Mouse (Mus musculus) lung, embryonic 16.5 days (tissue): ENCODE results near the gene Ikzf4. TPM values are rescaled to one million over a fixed set of nuclear protein-coding genes. Genes with fewer than 3 reads are reported as not detected.

Experiments
- ATAC-seq: fragments of 200-750 bp; cut with Nextera tagmentation; 2 replicates; pipeline ENCODE4 v1.8.0; 2017; ENCODE audit warnings: low read depth, mild to moderate bottlenecking, moderate library complexity
- H3K27ac ChIP-seq: fragments of 300-500 bp; sonication (generic); 2 replicates; pipeline ENCODE4 v1.5.1; 2014; ENCODE audit warnings: mild to moderate bottlenecking, control low read depth, low read length
- H3K27me3 ChIP-seq: fragments of 300-500 bp; sonication (generic); 2 replicates; pipeline ENCODE4 v1.6.1; 2014; ENCODE audit warnings: low read depth, low read length, mixed read lengths; ENCODE audit not compliant: control insufficient read depth, insufficient read depth
- H3K36me3 ChIP-seq: fragments of 300-500 bp; sonication (generic); 2 replicates; pipeline ENCODE4 v1.6.1; 2014; ENCODE audit warnings: low read length; ENCODE audit not compliant: control insufficient read depth, insufficient read depth
- H3K4me1 ChIP-seq: fragments of 300-500 bp; sonication (generic); replicated peaks from 2 replicates; pipeline ENCODE4 v1.6.1; 2014; ENCODE audit warnings: low read length, mixed read lengths; ENCODE audit not compliant: control insufficient read depth, insufficient read depth
- H3K4me2 ChIP-seq: fragments of 300-500 bp; sonication (generic); 2 replicates; pipeline ENCODE4 v1.6.1; 2014; ENCODE audit warnings: low read depth, low read length, control low read depth
- H3K4me3 ChIP-seq: fragments of 300-500 bp; sonication (generic); 2 replicates; pipeline ENCODE4 v1.5.1; 2014; ENCODE audit warnings: mild to moderate bottlenecking, low read length, control low read depth
- H3K9ac ChIP-seq: fragments of 300-500 bp; sonication (generic); 2 replicates; pipeline ENCODE4 v1.6.1; 2014; ENCODE audit warnings: low read length, control low read depth
- H3K9me3 ChIP-seq: fragments of 300-500 bp; sonication (generic); 2 replicates; pipeline ENCODE4 v1.6.1; 2016; ENCODE audit warnings: low read length; ENCODE audit not compliant: control insufficient read depth
- WGBS: fragments of 180-500 bp; shearing (Covaris S2); extraction: QIAGEN DNeasy Blood & Tissue Kit; methylation state at CpG from one replicate; pipeline ENCODE4 v1.1.7; 2014; 5-methylcytosine and 5-hydroxymethylcytosine counted together
- polyA plus RNA-seq: library from polyadenylated mRNA; unstranded; fragments of >200 nt; fragmentation: Nextera tagmentation; extraction: Ambion mirVana; gene quantifications from 2 replicates; pipeline ENCODE4 v1.2.1, GENCODE M21; 2015

The Ikzf4 gene
- polyA plus RNA-seq, 1 experiment from 2014 or later: 1.6 TPM

DNA sequence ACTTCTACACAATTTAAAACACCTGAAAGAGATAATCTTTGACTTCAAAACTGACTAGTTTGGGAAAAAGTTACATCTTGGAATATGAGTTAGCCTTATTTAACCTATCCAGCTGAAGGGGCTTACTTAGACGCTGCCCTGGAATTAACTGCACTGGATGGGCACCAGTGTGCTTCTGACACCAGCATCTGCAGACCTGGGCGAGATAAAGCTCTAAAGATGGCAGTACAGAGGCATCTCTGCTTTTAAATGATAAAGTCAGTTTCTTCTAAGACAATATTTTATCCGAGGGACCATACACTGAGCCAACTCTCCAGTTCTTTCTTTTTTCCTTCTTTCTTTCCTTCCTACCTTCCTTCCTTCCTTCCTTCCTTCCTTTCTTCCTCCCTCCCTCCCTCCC lies 19.0 kb upstream of the Ikzf4 start:
- ATAC-seq: no peak
- Histone ChIP-seq H3K4me2 (no peak overlapping the region), H3K27ac (no peak overlapping the region), H3K9ac (no peak overlapping the region), H3K36me3 (no peaks in the 10 kb centered on the region), H3K27me3 (no peaks in the 10 kb centered on the region), H3K9me3 (no peaks in the 10 kb centered on the region), H3K4me3 (no peak overlapping the region), H3K4me1 (no peaks in the 10 kb centered on the region)
- 68% methylated on average over 3 of the region's 3 CpGs for WGBS

DNA sequence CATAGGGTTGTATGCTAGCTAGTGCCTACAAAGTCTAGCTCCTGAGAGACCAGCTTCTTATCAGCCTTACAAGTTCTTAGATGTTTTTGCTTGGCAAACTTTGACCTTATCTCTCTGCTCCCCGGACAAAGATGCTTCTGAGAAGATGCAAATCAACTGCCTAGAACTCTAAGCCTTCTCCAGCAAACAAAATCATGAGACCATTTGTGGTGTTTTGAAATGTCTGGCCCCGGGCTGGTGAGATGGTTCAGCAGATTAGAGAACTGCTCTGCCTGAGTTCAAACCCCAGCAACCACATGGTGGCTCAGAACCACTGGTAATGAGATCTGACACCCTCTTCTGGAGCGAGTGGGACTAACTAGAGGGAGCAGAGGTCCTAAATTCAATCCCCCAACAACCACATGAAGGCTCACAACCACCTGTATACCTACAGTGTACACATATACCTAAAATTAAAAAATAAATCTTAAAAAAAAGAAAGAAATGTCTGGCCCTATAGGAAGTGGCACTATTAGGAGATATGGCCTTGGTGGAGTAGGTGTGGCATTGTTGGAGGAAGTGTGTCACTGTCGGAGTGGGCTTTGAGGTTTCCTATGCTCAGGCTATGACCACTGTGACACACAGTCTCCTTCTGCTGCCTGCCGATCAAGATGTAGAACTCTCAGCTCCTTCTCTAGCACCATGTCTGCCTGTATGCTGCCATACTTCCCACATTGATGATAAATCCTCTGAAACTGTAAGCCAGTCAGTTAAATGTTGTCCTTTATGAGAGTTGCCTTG lies 17.8 kb upstream of the Ikzf4 start:
- Histone ChIP-seq H3K9ac (no peak overlapping the region), H3K4me2 (no peak overlapping the region), H3K4me1 (peaks cover 4% of the 10 kb centered on the region; the same call in 1 of the 2 replicates), H3K27me3 (no peaks in the 10 kb centered on the region), H3K4me3 (no peak overlapping the region), H3K9me3 (no peaks in the 10 kb centered on the region), H3K27ac (no peak overlapping the region), H3K36me3 (no peaks in the 10 kb centered on the region)
- 52% methylated on average over 5 of the region's 5 CpGs for WGBS
- no peak for ATAC-seq

DNA sequence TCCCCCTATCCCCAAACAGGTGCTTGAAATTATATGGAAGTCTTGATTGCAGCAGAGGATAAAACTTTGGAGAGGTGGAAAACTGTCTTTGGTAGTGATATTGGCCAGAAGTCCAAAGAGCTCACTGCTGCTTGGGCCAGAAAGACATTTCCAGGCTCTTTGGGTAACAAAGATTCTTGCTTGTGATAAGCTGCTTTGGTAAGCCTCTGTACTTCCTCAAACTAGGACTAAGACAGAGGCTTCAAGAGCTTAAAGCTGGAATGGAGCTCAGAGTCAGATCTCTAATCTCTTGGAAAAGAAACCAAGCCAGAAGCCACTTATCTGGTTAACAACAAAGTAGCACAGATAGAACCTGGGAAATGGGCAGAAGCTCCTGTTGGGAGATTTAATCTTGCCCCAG lies 16.7 kb upstream of the Ikzf4 start:
- H3K27ac ChIP-seq: no peak overlapping the region
- H3K9me3 ChIP-seq: no peaks in the 10 kb centered on the region
- no peaks in the 10 kb centered on the region for H3K27me3 ChIP-seq
- H3K4me3 ChIP-seq: no peak overlapping the region
- H3K4me2 ChIP-seq: no peak overlapping the region
- ATAC-seq: no peak
- H3K4me1 ChIP-seq: peaks cover 4% of the 10 kb centered on the region; the same call in 1 of the 2 replicates
- no peaks in the 10 kb centered on the region for H3K36me3 ChIP-seq
- H3K9ac ChIP-seq: no peak overlapping the region

GRCm38 (mm10) chr10:128659490-128659889 lies 13.7 kb upstream of the Ikzf4 start:
- H3K9me3 ChIP-seq: no peaks in the 10 kb centered on the region
- 36% methylated on average over 9 of the region's 9 CpGs for WGBS
- no peak overlapping the region for H3K4me3 ChIP-seq
- H3K27ac ChIP-seq: no peak overlapping the region
- no peaks in the 10 kb centered on the region for H3K36me3 ChIP-seq
- H3K9ac ChIP-seq: no peak overlapping the region
- H3K27me3 ChIP-seq: no peaks in the 10 kb centered on the region
- no peak for ATAC-seq
- no peak overlapping the region for H3K4me2 ChIP-seq
- peaks cover 6% of the 10 kb centered on the region; the same call in 1 of the 2 replicates for H3K4me1 ChIP-seq

DNA sequence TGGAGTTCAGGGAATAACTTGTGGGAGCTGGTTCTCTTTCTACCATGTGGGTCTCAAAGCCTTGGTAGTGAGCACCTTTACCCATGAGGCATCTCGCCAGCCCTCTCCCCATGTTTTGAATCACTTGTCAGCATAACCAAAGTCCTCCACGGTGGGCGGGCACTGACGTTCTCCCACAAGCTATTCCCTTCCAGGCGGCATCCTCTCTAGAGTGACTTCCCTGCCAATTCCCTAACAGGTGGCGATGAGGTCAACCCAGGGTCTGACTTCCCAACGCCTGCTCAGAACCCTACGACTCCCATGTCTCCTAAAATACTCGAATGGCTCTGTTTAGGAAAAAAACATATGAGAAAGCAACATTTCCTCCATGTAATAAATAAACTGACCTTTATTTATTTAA lies 12.1 kb upstream of the Ikzf4 start:
- no peaks in the 10 kb centered on the region for H3K36me3 ChIP-seq
- no peak overlapping the region for H3K9ac ChIP-seq
- no peak overlapping the region for H3K27ac ChIP-seq
- peaks cover 6% of the 10 kb centered on the region; the same call in 1 of the 2 replicates for H3K4me1 ChIP-seq
- WGBS: 49% methylated on average over 9 of the region's 9 CpGs
- H3K4me2 ChIP-seq: no peak overlapping the region
- H3K4me3 ChIP-seq: no peak overlapping the region
- no peaks in the 10 kb centered on the region for H3K27me3 ChIP-seq
- no peak for ATAC-seq
- no peaks in the 10 kb centered on the region for H3K9me3 ChIP-seq

- H3K27me3 ChIP-seq: no peaks in the 10 kb centered on the region
- no peaks in the 10 kb centered on the region for H3K9me3 ChIP-seq
- no peak overlapping the region for H3K4me3 ChIP-seq
- H3K4me2 ChIP-seq: no peak overlapping the region
- peaks cover 6% of the 10 kb centered on the region; the same call in 1 of the 2 replicates for H3K4me1 ChIP-seq
- no peak overlapping the region for H3K27ac ChIP-seq
- 74% methylated on average over 1 of the region's 1 CpGs for WGBS
- H3K9ac ChIP-seq: no peak overlapping the region
- ATAC-seq: no peak
- H3K36me3 ChIP-seq: no peaks in the 10 kb centered on the region
These were observed 10.9 kb upstream of the Ikzf4 start for GRCm38 (mm10) chr10:128656731-128657130.

DNA sequence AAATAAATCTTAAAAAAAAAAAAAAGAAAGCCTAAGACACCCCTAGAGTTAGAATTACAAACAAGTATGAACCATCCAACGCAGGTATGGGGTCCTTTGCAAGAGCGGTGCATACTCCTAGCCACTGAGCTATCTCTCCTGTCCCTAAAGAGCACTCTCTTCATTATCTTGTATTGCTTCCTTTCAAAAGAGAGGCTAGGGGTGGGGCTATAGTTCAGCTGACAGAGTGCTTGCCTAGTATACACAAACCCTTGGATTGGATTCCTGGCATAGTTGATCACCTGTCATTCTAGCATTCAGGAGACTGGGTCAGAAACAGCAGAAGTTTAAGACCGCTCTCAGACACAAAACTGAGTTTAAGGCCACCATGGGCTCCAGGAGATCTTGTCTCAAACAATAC lies 9.5 kb upstream of the Ikzf4 start:
- H3K9me3 ChIP-seq: no peaks in the 10 kb centered on the region
- no peaks in the 10 kb centered on the region for H3K36me3 ChIP-seq
- no peak overlapping the region for H3K4me3 ChIP-seq
- ATAC-seq: 0 out of 2 replicates have a peak, but pooled peaks have one; percentile 28
- peaks cover 6% of the 10 kb centered on the region; the same call in 1 of the 2 replicates for H3K4me1 ChIP-seq
- H3K4me2 ChIP-seq: no peak overlapping the region
- 45% methylated on average over 3 of the region's 3 CpGs for WGBS
- H3K9ac ChIP-seq: no peak overlapping the region
- H3K27ac ChIP-seq: peak overlapping the region; percentile 43; the same call in 1 of the 2 replicates
- no peaks in the 10 kb centered on the region for H3K27me3 ChIP-seq

GRCm38 (mm10) chr10:128653866-128654265 lies 8.1 kb upstream of the Ikzf4 start:
- Histone ChIP-seq H3K36me3 (no peaks in the 10 kb centered on the region), H3K9ac (no peak overlapping the region), H3K4me2 (no peak overlapping the region), H3K27ac (no peak overlapping the region), H3K9me3 (no peaks in the 10 kb centered on the region), H3K27me3 (no peaks in the 10 kb centered on the region), H3K4me1 (0 out of 2 replicates have a peak, but pooled peaks cover 2% of the 10 kb centered on the region), H3K4me3 (no peak overlapping the region)
- 57% methylated on average over 4 of the region's 4 CpGs for WGBS
- no peak for ATAC-seq

- Histone ChIP-seq H3K27ac (no peak overlapping the region), H3K9ac (peak overlapping the region; percentile 48; the same call in 1 of the 2 replicates), H3K9me3 (no peaks in the 10 kb centered on the region), H3K27me3 (no peaks in the 10 kb centered on the region), H3K36me3 (no peaks in the 10 kb centered on the region), H3K4me3 (peak overlapping the region; percentile 58), H3K4me1 (peaks cover 10% of the 10 kb centered on the region), H3K4me2 (peak overlapping the region; percentile 93)
- 2% methylated on average over 7 of the region's 13 CpGs for WGBS
- ATAC-seq: peak; percentile 58
These were observed 623 bp upstream of the Ikzf4 start for GRCm38 (mm10) chr10:128646139-128647089.
